Mouse (Mus musculus): ENCODE measurements around the gene 1700056E22Rik.

The 1700056E22Rik gene

GRCm38 (mm10) chr1:184051286-184051685 is 17.2 kb upstream of the 1700056E22Rik start:
- no peak for DNase-seq

GRCm38 (mm10) chr1:184048675-184049418 is 14.7 kb upstream of the 1700056E22Rik start:
- no peak for DNase-seq

GRCm38 (mm10) chr1:184047818-184048217 is 13.7 kb upstream of the 1700056E22Rik start:
- no peak for DNase-seq

GRCm38 (mm10) chr1:184046070-184046677 is 12.1 kb upstream of the 1700056E22Rik start:
- peak; percentile 72 for DNase-seq

- DNase-seq: no peak
Observed at GRCm38 (mm10) chr1:184043391-184043790, 9.3 kb upstream of the 1700056E22Rik start.

- no peak for DNase-seq
Observed at GRCm38 (mm10) chr1:184042745-184043144, 8.6 kb upstream of the 1700056E22Rik start.

GRCm38 (mm10) chr1:184041778-184042573 is 7.9 kb upstream of the 1700056E22Rik start:
- no peak for DNase-seq

- no peak for DNase-seq
Observed at GRCm38 (mm10) chr1:184040906-184041305, 6.8 kb upstream of the 1700056E22Rik start.

GRCm38 (mm10) chr1:184040181-184040580 is 6.1 kb upstream of the 1700056E22Rik start:
- no peak for DNase-seq

- DNase-seq: no peak
Observed at GRCm38 (mm10) chr1:184039301-184039700, 5.2 kb upstream of the 1700056E22Rik start.

- no peak for DNase-seq
Observed at GRCm38 (mm10) chr1:184037802-184038201, 3.7 kb upstream of the 1700056E22Rik start.

- DNase-seq: no peak
Observed at GRCm38 (mm10) chr1:184035346-184035903, 1.3 kb upstream of the 1700056E22Rik start.

GRCm38 (mm10) chr1:184034741-184035181 is 660 bp upstream of the 1700056E22Rik start:
- DNase-seq: peak; percentile 65

- DNase-seq: peak; percentile 86
Observed at GRCm38 (mm10) chr1:184033390-184034010, 601 bp downstream of the 1700056E22Rik start.

- no peak for DNase-seq
Observed at GRCm38 (mm10) chr1:184032682-184033389, 1.3 kb downstream of the 1700056E22Rik start.

- no peak for DNase-seq
Observed at GRCm38 (mm10) chr1:184030070-184030802, 3.9 kb downstream of the 1700056E22Rik start.

GRCm38 (mm10) chr1:184027039-184027438 is 7.1 kb downstream of the 1700056E22Rik start:
- no peak for DNase-seq

GRCm38 (mm10) chr1:184025079-184025478 is 9.0 kb downstream of the 1700056E22Rik start:
- DNase-seq: no peak

- no peak for DNase-seq
Observed at GRCm38 (mm10) chr1:184024631-184025030, 9.5 kb downstream of the 1700056E22Rik start.

- DNase-seq: peak; percentile 51
Observed at GRCm38 (mm10) chr1:184023971-184024370, 10.1 kb downstream of the 1700056E22Rik start.

GRCm38 (mm10) chr1:184019722-184020107 is 14.4 kb downstream of the 1700056E22Rik start:
- DNase-seq: no peak
